Comparison of ENCODE assay signal across 13 mouse cellular contexts in the genomic region with DNA sequence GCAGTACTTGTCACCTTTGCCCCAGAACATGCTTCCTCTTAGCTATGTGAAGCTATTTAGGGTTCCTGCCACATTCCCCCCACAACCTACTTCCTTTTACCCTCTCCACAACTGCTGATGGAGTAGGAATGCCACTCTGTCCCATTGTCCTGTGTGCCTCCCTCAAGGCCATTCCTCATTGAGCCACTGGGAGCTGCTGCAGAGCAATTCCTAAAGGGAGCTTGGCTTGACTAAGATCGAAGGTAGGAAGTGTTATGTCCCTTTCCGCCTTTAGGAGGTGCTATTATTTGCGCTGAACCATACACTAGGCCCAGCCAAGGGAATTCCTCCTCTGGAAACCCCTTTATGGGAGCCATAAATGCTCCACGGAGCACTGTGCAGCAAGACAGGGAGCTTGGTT.
DNase-seq lines count a peak whose midpoint lies in the region; ATAC-seq and TF ChIP-seq lines count a peak whose summit lies in the region.
"Had no signal": no experiment of that assay in that cellular context is flagged by ENCODE, and none has a peak within 500 bp of the region (broad histone marks: within the 10 kb centered on the region; RNA-seq: fewer than 3 reads in every experiment).

No protein-coding gene starts in this region.

- no peaks in the 10 kb centered on the region for H3K4me1 ChIP-seq in hindbrain, postnatal 0 days (ENCODE audit: insufficient read depth, low read length)
- no peaks in the 10 kb centered on the region for H3K4me1 ChIP-seq in hindbrain, embryonic 12.5 days
- no peaks in the 10 kb centered on the region for H3K4me1 ChIP-seq in lung, embryonic 15.5 days
- H3K4me1 ChIP-seq in forebrain, embryonic 16.5 days (replicated peaks; ENCODE audit: control insufficient read depth, insufficient read depth, low read length) = no peaks in the 10 kb centered on the region; the same call in 1 of the 2 replicates
- H3K4me1 ChIP-seq: forebrain, embryonic 13.5 days; heart, embryonic 15.5 days had no signal

- no peak overlapping the region for H3K4me2 ChIP-seq in hindbrain, postnatal 0 days (ENCODE audit: low read depth, low read length)
- no peak overlapping the region for H3K4me2 ChIP-seq in hindbrain, embryonic 12.5 days (replicated peaks)
- no peak overlapping the region for H3K4me2 ChIP-seq in lung, embryonic 15.5 days
- H3K4me2 ChIP-seq in forebrain, embryonic 16.5 days (ENCODE audit: low read length) = no peak overlapping the region
- H3K4me2 ChIP-seq: forebrain, embryonic 13.5 days; heart, embryonic 15.5 days; limb, embryonic 13.5 days had no signal

- DNase-seq in hindbrain, postnatal 0 days (ENCODE audit: low spot score) = no peak
- DNase-seq in lung, postnatal 36 days = no peak
- DNase-seq in ZHBTc4 (ENCODE audit: low read depth, low spot score) = peak; percentile 44
- DNase-seq in ovary, adult 18-20 months (ENCODE audit: low spot score) = no peak

- TF ChIP-seq CTCF in hindbrain, postnatal 0 days (IDR thresholded peaks at IDR 0.05; ENCODE audit: low read depth) = peak; percentile 51

- H3K27ac ChIP-seq in hindbrain, postnatal 0 days = no peak overlapping the region
- no peak overlapping the region for H3K27ac ChIP-seq in hindbrain, embryonic 12.5 days
- no peak overlapping the region for H3K27ac ChIP-seq in lung, embryonic 15.5 days
- H3K27ac ChIP-seq in forebrain, embryonic 16.5 days (ENCODE audit: low read length) = no peak overlapping the region
- H3K27ac ChIP-seq: forebrain, embryonic 13.5 days; heart, embryonic 15.5 days; limb, embryonic 13.5 days; liver, embryonic 14.5 days had no signal

- H3K27me3 ChIP-seq in hindbrain, postnatal 0 days (ENCODE audit: insufficient read depth, low read length) = no peaks in the 10 kb centered on the region
- H3K27me3 ChIP-seq in hindbrain, embryonic 12.5 days = no peaks in the 10 kb centered on the region; the same call in 1 of the 2 replicates
- no peaks in the 10 kb centered on the region for H3K27me3 ChIP-seq in lung, embryonic 15.5 days
- H3K27me3 ChIP-seq in forebrain, embryonic 16.5 days (replicated peaks; ENCODE audit: control insufficient read depth, insufficient read depth, low read length) = no peaks in the 10 kb centered on the region
- H3K27me3 ChIP-seq: forebrain, embryonic 13.5 days; heart, embryonic 15.5 days; limb, embryonic 13.5 days had no signal

- no peak for ATAC-seq in hindbrain, postnatal 0 days
- no peak for ATAC-seq in hindbrain, embryonic 12.5 days (ENCODE audit: low FRiP score)
- peak; percentile 23; the same call in 1 of the 2 replicates for ATAC-seq in lung, embryonic 15.5 days (ENCODE audit: borderline replicate concordance, extremely low read depth, low FRiP score, low TSS enrichment)
- ATAC-seq in forebrain, embryonic 16.5 days = no peak
- ATAC-seq: activated CD4-positive, CD25-positive, alpha-beta regulatory T cell, adult 4 months; forebrain, embryonic 13.5 days; inflammation-experienced regulatory T-cells, adult 6 months had no signal

- H3K36me3 ChIP-seq in hindbrain, postnatal 0 days (ENCODE audit: insufficient read depth, low read length) = no peaks in the 10 kb centered on the region
- no peaks in the 10 kb centered on the region for H3K36me3 ChIP-seq in hindbrain, embryonic 12.5 days
- H3K36me3 ChIP-seq in lung, embryonic 15.5 days = no peaks in the 10 kb centered on the region
- H3K36me3 ChIP-seq in forebrain, embryonic 16.5 days (ENCODE audit: control insufficient read depth, insufficient read depth) = no peaks in the 10 kb centered on the region
- H3K36me3 ChIP-seq: heart, embryonic 15.5 days; limb, embryonic 13.5 days had no signal

- 87% methylated on average over 4 of the region's 4 CpGs for WGBS in hindbrain, postnatal 0 days
- WGBS in hindbrain, embryonic 12.5 days = 80% methylated on average over 4 of the region's 4 CpGs
- 74% methylated on average over 4 of the region's 4 CpGs for WGBS in lung, embryonic 15.5 days
- 78% methylated on average over 4 of the region's 4 CpGs for WGBS in forebrain, embryonic 16.5 days

- H3K9ac ChIP-seq in hindbrain, postnatal 0 days (replicated peaks; ENCODE audit: low read length) = no peak overlapping the region
- no peak overlapping the region for H3K9ac ChIP-seq in hindbrain, embryonic 12.5 days
- H3K9ac ChIP-seq in lung, embryonic 15.5 days = no peak overlapping the region
- H3K9ac ChIP-seq in forebrain, embryonic 16.5 days (replicated peaks; ENCODE audit: low read depth, low read length) = no peak overlapping the region
- H3K9ac ChIP-seq: forebrain, embryonic 13.5 days; heart, embryonic 15.5 days; limb, embryonic 13.5 days; liver, embryonic 14.5 days had no signal

- H3K9me3 ChIP-seq in hindbrain, postnatal 0 days (ENCODE audit: low read length) = no peaks in the 10 kb centered on the region
- H3K9me3 ChIP-seq in hindbrain, embryonic 12.5 days (replicated peaks) = no peaks in the 10 kb centered on the region
- no peaks in the 10 kb centered on the region for H3K9me3 ChIP-seq in lung, embryonic 15.5 days
- no peaks in the 10 kb centered on the region for H3K9me3 ChIP-seq in forebrain, embryonic 16.5 days (ENCODE audit: control insufficient read depth, low read length)
- H3K9me3 ChIP-seq: forebrain, embryonic 13.5 days; heart, embryonic 15.5 days; limb, embryonic 13.5 days had no signal

- H3K4me3 ChIP-seq in hindbrain, postnatal 0 days (ENCODE audit: low read length) = no peak overlapping the region
- H3K4me3 ChIP-seq in hindbrain, embryonic 12.5 days = no peak overlapping the region
- no peak overlapping the region for H3K4me3 ChIP-seq in lung, embryonic 15.5 days
- no peak overlapping the region for H3K4me3 ChIP-seq in forebrain, embryonic 16.5 days (replicated peaks; ENCODE audit: low read length)
- H3K4me3 ChIP-seq: forebrain, embryonic 13.5 days; heart, embryonic 15.5 days; limb, embryonic 13.5 days had no signal
